Mouse (Mus musculus) gonadal fat pad, adult 2 months (tissue): ENCODE data around the gene Scube1. TPM values are rescaled to one million over a fixed set of nuclear protein-coding genes. Genes with fewer than 3 reads are reported as not detected.

Source experiments
- DNase-seq: peaks from one replicate; pipeline ENCODE4 v3.0.0-alpha.2; 2012; ENCODE audit warnings: low read depth
- polyA plus RNA-seq: library from polyadenylated mRNA; depleted of rRNA; stranded (reverse); fragments of >200 nt; gene quantifications from 2 replicates; pipeline ENCODE4 v1.2.3, GENCODE M21; 2012

The Scube1 gene
- polyA plus RNA-seq, 1 experiment: 13.9 TPM

GRCm38 (mm10) chr15:83595364-83595711, 129.5 kb downstream of the Scube1 start:
- DNase-seq: no peak

GRCm38 (mm10) chr15:83594513-83595363, 130.1 kb downstream of the Scube1 start, which contains the start of gene Ttll12:
Gene Ttll12, minus strand, starts transcription at chr15:83595157.
- DNase-seq: no peak

GRCm38 (mm10) chr15:83593702-83594512, 130.9 kb downstream of the Scube1 start:
- DNase-seq: no peak

GRCm38 (mm10) chr15:83593189-83593585, 131.6 kb downstream of the Scube1 start:
- no peak for DNase-seq

- DNase-seq: no peak
These were observed 132.3 kb downstream of the Scube1 start for GRCm38 (mm10) chr15:83592260-83593188.

GRCm38 (mm10) chr15:83591758-83592157, 133.1 kb downstream of the Scube1 start:
- DNase-seq: no peak

GRCm38 (mm10) chr15:83590841-83591240, 134.0 kb downstream of the Scube1 start:
- DNase-seq: no peak

GRCm38 (mm10) chr15:83584741-83585220, 140.0 kb downstream of the Scube1 start:
- DNase-seq: peak; percentile 92

- DNase-seq: no peak
These were observed 141.2 kb downstream of the Scube1 start for GRCm38 (mm10) chr15:83583419-83584156.

GRCm38 (mm10) chr15:83582931-83583330, 141.9 kb downstream of the Scube1 start:
- DNase-seq: no peak

- no peak for DNase-seq
These were observed 148.2 kb downstream of the Scube1 start for GRCm38 (mm10) chr15:83576651-83577050.

- DNase-seq: no peak
These were observed 149.3 kb downstream of the Scube1 start for GRCm38 (mm10) chr15:83575543-83575942.

- DNase-seq: no peak
These were observed 150.0 kb downstream of the Scube1 start for GRCm38 (mm10) chr15:83574731-83575351.

GRCm38 (mm10) chr15:83573606-83574005, 151.2 kb downstream of the Scube1 start:
- no peak for DNase-seq

- no peak for DNase-seq
These were observed 152.7 kb downstream of the Scube1 start for GRCm38 (mm10) chr15:83572132-83572531.

GRCm38 (mm10) chr15:83571636-83572035, 153.2 kb downstream of the Scube1 start:
- DNase-seq: no peak

GRCm38 (mm10) chr15:83570641-83571040, 154.2 kb downstream of the Scube1 start:
- DNase-seq: no peak

- no peak for DNase-seq
These were observed 155.1 kb downstream of the Scube1 start for GRCm38 (mm10) chr15:83569682-83570081.

GRCm38 (mm10) chr15:83568544-83568943, 156.3 kb downstream of the Scube1 start:
- DNase-seq: no peak

- DNase-seq: no peak
These were observed 157.1 kb downstream of the Scube1 start for GRCm38 (mm10) chr15:83567728-83568127.
